Mouse (Mus musculus) MEL (cell line): ENCODE measurements around the gene Stmnd1. TPM values are rescaled to one million over a fixed set of nuclear protein-coding genes. Genes with fewer than 3 reads are reported as not detected.

Experiments
- DNase-seq: peaks from one replicate; pipeline ENCODE4 v3.0.0; 2011; ENCODE audit warnings: low read depth, low spot score
- H3K27ac ChIP-seq: 2 replicates; pipeline ENCODE4 v1.5.1; 2012; ENCODE audit warnings: low read depth, mild to moderate bottlenecking, control low read depth, low read length, moderate library complexity; ENCODE audit not compliant: control insufficient read depth
- H3K27me3 ChIP-seq, 2 experiments: fragments of 150-350 bp in 1 of 2; sonication (generic) in 1 of 2; 2 replicates each; pipeline ENCODE4 v1.6.1; 2012; ENCODE audit warnings: low read length in 2 of 2, mild to moderate bottlenecking in 2 of 2, improper control_type of control experiment in 1 of 2, moderate library complexity in 1 of 2; ENCODE audit not compliant: insufficient read depth in 2 of 2, control insufficient read depth in 1 of 2
- H3K36me3 ChIP-seq, 2 experiments: 2 replicates each; pipeline ENCODE4 v1.6.1; 2012 to 2014; ENCODE audit warnings: low read length in 2 of 2, improper control_type of control experiment in 1 of 2, inconsistent platforms in 1 of 2, mild to moderate bottlenecking in 1 of 2; ENCODE audit not compliant: insufficient read depth in 2 of 2, control insufficient read depth in 1 of 2
- H3K4me1 ChIP-seq, 2 experiments: fragments of 150-350 bp in 1 of 2; sonication (generic) in 1 of 2; 2 replicates each; pipeline ENCODE4 v1.6.1; 2012; ENCODE audit warnings: low read length in 2 of 2, improper control_type of control experiment in 1 of 2, mild to moderate bottlenecking in 1 of 2; ENCODE audit not compliant: insufficient read depth in 2 of 2, control insufficient read depth in 1 of 2
- H3K4me3 ChIP-seq, 2 experiments: fragments of 150-350 bp in 1 of 2; sonication (generic) in 1 of 2; 2 replicates each; pipeline ENCODE4 v1.5.1; 2012; ENCODE audit warnings: low read depth in 2 of 2, low read length in 2 of 2, mild to moderate bottlenecking in 2 of 2, moderate library complexity in 2 of 2, control low read depth in 1 of 2, improper control_type of control experiment in 1 of 2; ENCODE audit not compliant: control insufficient read depth in 1 of 2, insufficient read depth in 1 of 2
- H3K79me2 ChIP-seq: 2 replicates; pipeline ENCODE4 v1.6.1; 2012; ENCODE audit warnings: mild to moderate bottlenecking, low read length, moderate library complexity; ENCODE audit not compliant: control insufficient read depth, poor library complexity, insufficient read depth
- H3K9ac ChIP-seq: 2 replicates; pipeline ENCODE4 v1.6.1; 2012; ENCODE audit warnings: low read depth, mild to moderate bottlenecking, control low read depth, low read length, moderate library complexity; ENCODE audit not compliant: control insufficient read depth, poor library complexity, severe bottlenecking
- H3K9me3 ChIP-seq: fragments of 150-350 bp; sonication (generic); replicated peaks from 2 replicates; pipeline ENCODE4 v1.6.1; 2012; ENCODE audit warnings: mild to moderate bottlenecking, low read length, improper control_type of control experiment, moderate library complexity; ENCODE audit not compliant: insufficient read depth
- BHLHE40 ChIP-seq: IDR thresholded peaks from 2 replicates; pipeline ENCODE4 v1.6.1; 2012; ENCODE audit warnings: low read depth, mild to moderate bottlenecking, inconsistent platforms, low read length, improper control_type of control experiment, borderline replicate concordance
- CHD1 ChIP-seq: IDR thresholded peaks from 2 replicates; pipeline ENCODE4 v1.6.1; 2012; ENCODE audit warnings: low read depth, mild to moderate bottlenecking, inconsistent platforms, low read length, improper control_type of control experiment
- CTCF ChIP-seq, 3 experiments: IDR thresholded peaks in 2 of 3; conservative IDR thresholded peaks in 1 of 3; 2 replicates each; pipeline ENCODE4 v1.5.1; 2011 to 2012; ENCODE audit warnings: low read length in 3 of 3, low read depth in 2 of 3, mild to moderate bottlenecking in 2 of 3, improper control_type of control experiment in 1 of 3, inconsistent platforms in 1 of 3, mixed read lengths in 1 of 3, moderate library complexity in 1 of 3; ENCODE audit not compliant: control insufficient read depth in 1 of 3, insufficient read depth in 1 of 3, poor library complexity in 1 of 3, severe bottlenecking in 1 of 3
- E2F4 ChIP-seq: IDR thresholded peaks from 2 replicates; pipeline ENCODE4 v1.6.1; 2011; ENCODE audit warnings: low read depth, low read length, improper control_type of control experiment, borderline replicate concordance
- ELF1 ChIP-seq: IDR thresholded peaks from 2 replicates; pipeline ENCODE4 v1.6.1; 2014; ENCODE audit warnings: low read depth, mild to moderate bottlenecking, inconsistent platforms, low read length, improper control_type of control experiment, moderate library complexity
- ETS1 ChIP-seq: IDR thresholded peaks from 2 replicates; pipeline ENCODE4 v1.6.1; 2012; ENCODE audit warnings: low read depth, mild to moderate bottlenecking, inconsistent platforms, low read length, improper control_type of control experiment, moderate library complexity
- GATA1 ChIP-seq: IDR thresholded peaks from 2 replicates; pipeline ENCODE4 v1.6.1; 2011; ENCODE audit warnings: low read depth, low read length, improper control_type of control experiment
- KAT2A ChIP-seq: conservative IDR thresholded peaks from 2 replicates; pipeline ENCODE4 v1.6.1; 2012; ENCODE audit warnings: low read depth, low read length, improper control_type of control experiment, inconsistent platforms
- MAFK ChIP-seq: IDR thresholded peaks from 2 replicates; pipeline ENCODE4 v1.6.1; 2011; ENCODE audit warnings: low read depth, mild to moderate bottlenecking, low read length, improper control_type of control experiment, borderline replicate concordance
- MAX ChIP-seq: IDR thresholded peaks from 2 replicates; pipeline ENCODE4 v1.6.1; 2011; ENCODE audit warnings: low read length, improper control_type of control experiment
- MAZ ChIP-seq: IDR thresholded peaks from 2 replicates; pipeline ENCODE4 v1.6.1; 2012; ENCODE audit warnings: low read depth, mild to moderate bottlenecking, inconsistent platforms, low read length, improper control_type of control experiment
- MYB ChIP-seq: IDR thresholded peaks from 2 replicates; pipeline ENCODE4 v1.6.1; 2011; ENCODE audit warnings: mild to moderate bottlenecking, low read depth, low read length, improper control_type of control experiment
- NRF1 ChIP-seq: IDR thresholded peaks from 2 replicates; pipeline ENCODE4 v1.6.1; 2014; ENCODE audit warnings: low read depth, mild to moderate bottlenecking, inconsistent platforms, low read length, improper control_type of control experiment, moderate library complexity; ENCODE audit not compliant: poor library complexity, insufficient read depth, severe bottlenecking
- POLR2AphosphoS5 ChIP-seq: IDR thresholded peaks from 2 replicates; pipeline ENCODE4 v1.6.1; 2012; ENCODE audit warnings: low read depth, borderline replicate concordance, mild to moderate bottlenecking, inconsistent platforms, low read length, moderate library complexity, mixed read lengths
- TCF12 ChIP-seq: IDR thresholded peaks from 2 replicates; pipeline ENCODE4 v1.6.1; 2014; ENCODE audit warnings: low read depth, mild to moderate bottlenecking, inconsistent platforms, low read length, improper control_type of control experiment, moderate library complexity
- UBTF ChIP-seq: IDR thresholded peaks from 2 replicates; pipeline ENCODE4 v1.6.1; 2012; ENCODE audit warnings: low read depth, mild to moderate bottlenecking, inconsistent platforms, low read length, improper control_type of control experiment, moderate library complexity, borderline replicate concordance; ENCODE audit not compliant: insufficient read depth
- ZKSCAN1 ChIP-seq: IDR thresholded peaks from 2 replicates; pipeline ENCODE4 v1.6.1; 2012; ENCODE audit warnings: low read depth, mild to moderate bottlenecking, inconsistent platforms, low read length, improper control_type of control experiment, moderate library complexity
- polyA plus RNA-seq, 2 experiments: library from polyadenylated mRNA; stranded (reverse) in 1 of 2; unstranded in 1 of 2; fragments of >175 nt in 1 of 2; fragments of >200 nt in 1 of 2; gene quantifications; 2 replicates each; pipeline versions ENCODE4 v1.2.1 to v1.2.4; 2012; ENCODE audit warnings: low replicate concordance in 2 of 2, low read depth in 1 of 2; ENCODE audit not compliant: insufficient read length in 2 of 2, insufficient read depth in 1 of 2, missing spikeins in 1 of 2
- total RNA-seq: library from RNA; depleted of rRNA; stranded (reverse); fragments of 300-350 nt; gene quantifications from 2 replicates; pipeline ENCODE4 v1.2.3, GENCODE M21; 2012

Stmnd1 gene
- total and polyA plus RNA-seq, 3 experiments = not detected

- Histone ChIP-seq H3K27me3 (peaks cover 0 to 1% of the 10 kb centered on the region in 2 experiments; a peak in 2 of 4 replicates), H3K79me2 (no peaks in the 10 kb centered on the region), H3K9me3 (no peaks in the 10 kb centered on the region), H3K4me1 (no peaks in the 10 kb centered on the region), H3K27ac (no peak overlapping the region), H3K4me3 (no peak overlapping the region), H3K9ac (no peak overlapping the region)
- no peak for DNase-seq
- TF ChIP-seq E2F4 (no peak), KAT2A (no peak), GATA1 (no peak), MAZ (no peak), UBTF (no peak), ELF1 (no peak), MAX (no peak), POLR2AphosphoS5 (no peak), BHLHE40 (no peak), MYB (no peak), ETS1 (no peak)
- TF ChIP-seq, all 39 proteins: peak for 0
- H3K36me3 ChIP-seq = no peaks in the 10 kb centered on the region
These were observed 9.0 kb downstream of the Stmnd1 start for GRCm38 (mm10) chr13:46282543-46282942.

DNA sequence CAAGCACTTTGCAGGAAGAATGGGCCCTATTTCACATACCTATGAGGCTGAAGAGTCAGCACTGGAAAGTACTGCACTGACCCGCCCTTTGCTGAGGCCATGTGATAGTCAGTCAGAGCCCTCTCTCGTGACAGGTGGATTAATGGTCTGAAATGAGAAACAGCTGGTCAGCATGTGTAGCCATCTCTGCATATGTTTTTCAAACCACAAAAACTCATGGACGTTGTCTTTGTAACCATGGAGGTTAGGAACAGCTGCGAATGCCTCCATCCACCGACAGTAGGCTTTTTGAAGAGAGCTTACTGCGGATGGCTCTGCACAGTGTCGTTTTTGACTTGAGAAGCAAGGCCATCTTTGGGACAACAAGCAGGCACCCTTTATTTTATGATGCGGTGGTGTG, 14.3 kb downstream of the Stmnd1 start:
- H3K9ac ChIP-seq = no peak overlapping the region
- no peaks in the 10 kb centered on the region for H3K9me3 ChIP-seq
- H3K4me3 ChIP-seq = no peak overlapping the region
- H3K4me1 ChIP-seq = no peaks in the 10 kb centered on the region
- no peaks in the 10 kb centered on the region for H3K36me3 ChIP-seq
- H3K27me3 ChIP-seq = no peaks in the 10 kb centered on the region; a peak in 2 of 4 replicates
- TF ChIP-seq CTCF (IDR thresholded peaks at IDR 0.05 in 2 of 3, conservative IDR thresholded peaks at IDR 0.05 in 1 of 3; ENCODE audit: control insufficient read depth in 1 of 3, insufficient read depth in 1 of 3, low read depth in 2 of 3, low read length in 3 of 3, poor library complexity in 1 of 3, severe bottlenecking in 1 of 3) (no peak), MAZ (no peak), ZKSCAN1 (no peak), TCF12 (no peak), MAFK (no peak), NRF1 (no peak), CHD1 (no peak), GATA1 (no peak), ELF1 (no peak)
- TF ChIP-seq, all 39 proteins: peak for 0
- H3K79me2 ChIP-seq = no peaks in the 10 kb centered on the region
- H3K27ac ChIP-seq = no peak overlapping the region
- DNase-seq = no peak
